Mouse (Mus musculus) ES-Bruce4 (cell line): Measurements from ENCODE around the gene Snx29.

Experiments
- CTCF ChIP-seq: IDR thresholded peaks from one replicate; pipeline ENCODE4 v1.8.1; 2011; ENCODE audit warnings: low read depth, low read length
- EP300 ChIP-seq: IDR thresholded peaks from 2 replicates; pipeline ENCODE4 v1.6.1; 2011; ENCODE audit warnings: low read depth, low read length; ENCODE audit not compliant: insufficient read depth
- POLR2A ChIP-seq: IDR thresholded peaks from one replicate; pipeline ENCODE4 v1.8.1; 2011; ENCODE audit warnings: low read length; ENCODE audit not compliant: insufficient read depth

DNA sequence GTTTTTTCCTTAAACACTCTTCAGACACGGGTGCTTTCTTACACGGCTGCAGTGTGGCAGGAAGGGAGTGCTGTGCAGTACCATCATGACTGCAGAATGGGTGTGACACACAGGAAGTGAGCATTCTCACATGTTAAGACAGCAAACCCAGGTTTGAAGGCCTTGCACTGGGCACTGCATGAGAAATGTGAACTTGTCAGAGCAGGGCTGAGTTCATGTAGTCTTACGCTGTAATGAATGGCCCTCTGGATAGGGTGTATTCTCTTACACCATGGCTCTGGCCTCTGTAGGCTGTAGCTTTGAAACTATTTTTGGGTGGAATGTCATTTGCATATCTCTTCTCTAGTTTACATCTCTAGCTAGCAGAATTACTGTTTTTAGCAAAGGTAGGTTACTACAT, 178.4 kb downstream of the Snx29 start:
- TF ChIP-seq CTCF (no peak), POLR2A (no peak), EP300 (no peak)
